Mouse (Mus musculus): ENCODE data around the gene Srcin1. TPM values are rescaled to one million over a fixed set of nuclear protein-coding genes. Genes with fewer than 3 reads are reported as not detected.

Srcin1 gene
- total RNA-seq (2021) = 100 to 1,000 TPM; 326 to 349 TPM

- no peak for DNase-seq (ENCODE audit: low spot score in 2 of 2)
- intact Hi-C loops (cut with DNase I) = no loop called here
These were observed at the start of gene Srcin1 for GRCm38 (mm10) chr11:97576136-97576906. Srcin1 (minus strand) TSS chr11:97576186.

DNA sequence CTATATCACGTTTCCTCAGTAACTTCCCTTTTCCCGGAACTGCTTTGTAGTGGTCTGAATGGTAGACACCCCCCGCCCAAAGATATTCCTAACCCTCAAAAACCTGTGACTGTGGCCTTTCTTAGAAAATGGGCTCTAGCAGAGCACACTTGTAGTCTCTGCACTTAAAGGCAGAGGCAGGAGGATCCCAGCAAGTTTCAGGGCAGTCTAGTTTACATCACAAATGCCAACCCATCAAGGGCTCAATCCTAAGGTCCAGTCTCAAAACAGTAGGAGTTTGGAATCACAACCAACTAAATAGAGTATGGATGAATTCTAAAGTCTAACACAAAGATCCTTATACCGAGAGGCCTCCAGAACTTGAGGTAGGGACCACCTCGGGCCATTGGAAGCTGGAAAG is 49.6 kb upstream of the Srcin1 start:
- intact Hi-C loops (cut with DNase I) = no loop called here

DNA sequence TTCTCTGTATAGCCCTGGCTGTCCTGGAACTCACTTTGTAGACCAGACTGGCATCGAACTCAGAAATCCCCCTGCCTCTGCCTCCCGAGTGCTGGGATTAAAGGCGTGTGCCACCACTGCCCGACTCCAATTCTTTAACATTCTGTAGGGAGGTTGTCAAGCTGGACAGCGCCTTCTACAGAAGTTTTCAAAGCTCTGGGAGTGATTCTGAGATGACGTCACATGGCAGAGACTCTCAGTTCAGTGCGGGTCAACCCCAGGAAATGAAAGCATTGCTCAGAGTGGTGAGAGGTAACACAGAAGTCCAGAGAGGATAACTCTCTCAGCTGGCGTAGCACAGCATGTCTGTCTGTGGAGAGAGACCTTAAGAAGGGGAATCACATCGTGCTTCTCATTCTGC is 47.2 kb upstream of the Srcin1 start:
- no peak for DNase-seq (ENCODE audit: low spot score in 2 of 2)
- intact Hi-C loops (cut with DNase I) = loop anchor here (2.0 kb wide), 1 partner anchor 134 kb away; no protein-coding TSS in a partner anchor

More for the DNA sequence above, 49.6 kb upstream of the Srcin1 start:
- no peak for DNase-seq (ENCODE audit: low spot score in 2 of 2)

DNA sequence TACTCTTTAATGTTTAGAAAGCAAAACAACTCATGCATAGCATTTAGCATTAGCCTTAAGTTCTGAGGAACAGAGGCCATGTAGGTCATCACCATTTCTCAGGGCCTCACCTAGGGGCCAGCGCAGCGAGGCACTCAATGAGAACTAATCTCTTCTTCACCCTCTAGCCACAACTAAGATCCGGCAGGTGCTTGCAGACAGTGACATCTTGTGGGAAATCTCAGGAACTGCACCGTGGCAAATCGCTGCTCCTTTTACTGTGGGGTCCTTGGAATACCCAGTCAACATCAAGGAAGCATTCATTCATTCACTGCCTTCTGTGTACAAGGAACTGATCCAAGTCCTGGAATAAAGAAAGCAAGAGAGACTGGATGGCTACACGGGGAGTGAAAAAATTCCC is 46.5 kb upstream of the Srcin1 start:
- DNase-seq (ENCODE audit: low spot score in 2 of 2) = peak; percentile 61 to 72
- intact Hi-C loops (cut with DNase I) = loop anchor here (1.0 to 2.0 kb wide), 2 partner anchors 91 to 134 kb away; no protein-coding TSS in a partner anchor

GRCm38 (mm10) chr11:97619391-97619795 is 43.4 kb upstream of the Srcin1 start:
- DNase-seq (ENCODE audit: low spot score in 2 of 2) = peak; percentile 62 to 66
- intact Hi-C loops (cut with DNase I) = loop anchor here (2.0 kb wide), 1 partner anchor 45 kb away; no protein-coding TSS in a partner anchor

DNA sequence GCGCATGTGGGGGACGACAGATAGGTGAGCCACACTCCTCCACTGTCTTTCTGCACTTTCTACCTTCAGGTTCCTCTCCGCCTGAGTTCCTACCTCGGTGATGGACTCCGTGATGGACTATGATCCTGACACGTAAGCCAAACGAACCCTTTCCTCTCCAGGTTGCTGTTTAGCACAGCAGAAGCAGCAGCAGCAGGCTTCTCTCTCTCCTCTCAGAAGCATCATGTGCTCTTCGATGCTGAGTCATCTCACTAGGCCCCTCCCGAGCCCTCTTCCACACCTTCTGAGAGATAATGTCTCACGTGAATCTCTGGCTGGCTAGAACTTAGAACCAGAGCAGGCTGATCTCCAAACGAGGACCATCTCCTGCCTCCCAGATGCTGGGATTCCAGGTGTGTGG is 42.4 kb upstream of the Srcin1 start:
- intact Hi-C loops (cut with DNase I) = loop anchor here (2.0 kb wide), 1 partner anchor 44 kb away; no protein-coding TSS in a partner anchor
- DNase-seq (ENCODE audit: low spot score in 2 of 2) = no peak

GRCm38 (mm10) chr11:97615276-97615675 is 39.3 kb upstream of the Srcin1 start:
- DNase-seq (ENCODE audit: low spot score in 2 of 2) = no peak
- intact Hi-C loops (cut with DNase I) = no loop called here

- peak; percentile 84 to 90 for DNase-seq (ENCODE audit: low spot score in 2 of 2)
- intact Hi-C loops (cut with DNase I) = loop anchor here (2.0 kb wide), 1 partner anchor 36 kb away; no protein-coding TSS in a partner anchor
These were observed 35.1 kb upstream of the Srcin1 start for GRCm38 (mm10) chr11:97611076-97611475.

DNA sequence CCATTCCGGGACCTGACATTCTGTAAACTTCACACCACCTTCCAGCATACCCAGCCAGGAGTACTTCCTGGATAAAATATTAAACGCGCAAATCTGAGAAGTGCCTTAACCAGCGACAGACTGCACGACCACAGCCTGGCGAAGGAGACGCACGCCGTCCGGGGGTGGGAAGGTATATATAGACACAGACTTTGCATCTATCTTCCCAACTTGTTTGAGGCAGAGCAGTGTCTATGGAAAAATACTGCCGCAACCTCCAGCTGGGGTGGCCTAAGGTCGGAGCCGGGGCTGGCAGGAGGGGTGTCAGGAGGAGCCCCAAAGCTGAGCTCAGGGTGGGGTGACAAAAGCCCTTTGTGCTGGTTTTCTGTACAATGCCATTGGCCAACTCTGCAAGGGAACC is 33.8 kb upstream of the Srcin1 start:
- intact Hi-C loops (cut with DNase I) = loop anchor here (2.0 kb wide), 1 partner anchor 35 kb away; no protein-coding TSS in a partner anchor
- DNase-seq (ENCODE audit: low spot score in 2 of 2) = peak; percentile 75 to 85

- intact Hi-C loops (cut with DNase I) = no loop called here
- no peak for DNase-seq (ENCODE audit: low spot score in 2 of 2)
These were observed 32.9 kb upstream of the Srcin1 start for GRCm38 (mm10) chr11:97608933-97609332.

- intact Hi-C loops (cut with DNase I) = no loop called here
- DNase-seq (ENCODE audit: low spot score in 2 of 2) = no peak
These were observed 31.2 kb upstream of the Srcin1 start for GRCm38 (mm10) chr11:97607056-97607725.

- DNase-seq (ENCODE audit: low spot score in 2 of 2) = no peak
- intact Hi-C loops (cut with DNase I) = no loop called here
These were observed 27.9 kb upstream of the Srcin1 start for GRCm38 (mm10) chr11:97603891-97604290.

DNA sequence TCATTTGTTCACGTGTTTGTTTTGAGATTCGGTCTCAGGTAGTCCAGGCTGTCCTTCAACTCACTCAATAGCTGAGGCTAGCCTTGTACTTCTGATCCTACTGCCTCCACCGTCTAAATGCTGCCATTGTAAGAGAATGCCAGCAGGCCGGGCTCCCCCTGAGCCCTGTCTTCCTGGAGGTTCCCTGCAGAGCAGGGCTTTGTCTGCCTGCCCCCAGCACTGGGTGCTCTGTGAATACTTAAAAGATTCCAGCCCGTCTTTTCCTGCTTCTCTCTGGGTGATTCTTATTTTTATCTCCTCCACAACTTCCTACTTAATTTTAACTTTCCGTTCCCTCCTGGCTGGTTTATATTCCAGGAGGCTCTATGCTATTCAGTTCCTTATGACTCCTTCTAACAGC is 26.2 kb upstream of the Srcin1 start:
- intact Hi-C loops (cut with DNase I) = no loop called here
- DNase-seq (ENCODE audit: low spot score in 2 of 2) = no peak

DNA sequence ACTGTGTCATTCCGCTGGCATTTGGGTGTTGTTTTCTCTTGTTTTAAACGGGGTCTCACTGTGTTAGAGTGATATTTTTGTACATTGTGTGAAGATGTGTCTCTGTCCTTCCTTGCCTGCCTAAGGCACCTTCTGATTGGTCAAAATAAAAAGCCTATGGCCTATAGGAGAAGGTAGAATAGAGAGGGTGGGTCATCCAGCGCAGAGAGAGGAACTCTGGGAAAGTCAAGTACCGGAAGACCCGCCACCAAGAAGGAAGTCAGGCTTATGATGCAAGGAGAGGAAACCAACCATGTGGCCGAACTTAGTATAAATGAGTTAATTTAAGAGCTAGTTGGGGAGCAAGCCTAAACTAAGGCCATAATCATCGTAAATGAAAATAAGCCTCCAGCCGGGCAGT is 23.1 kb upstream of the Srcin1 start:
- intact Hi-C loops (cut with DNase I) = no loop called here
- DNase-seq (ENCODE audit: low spot score in 2 of 2) = no peak

DNA sequence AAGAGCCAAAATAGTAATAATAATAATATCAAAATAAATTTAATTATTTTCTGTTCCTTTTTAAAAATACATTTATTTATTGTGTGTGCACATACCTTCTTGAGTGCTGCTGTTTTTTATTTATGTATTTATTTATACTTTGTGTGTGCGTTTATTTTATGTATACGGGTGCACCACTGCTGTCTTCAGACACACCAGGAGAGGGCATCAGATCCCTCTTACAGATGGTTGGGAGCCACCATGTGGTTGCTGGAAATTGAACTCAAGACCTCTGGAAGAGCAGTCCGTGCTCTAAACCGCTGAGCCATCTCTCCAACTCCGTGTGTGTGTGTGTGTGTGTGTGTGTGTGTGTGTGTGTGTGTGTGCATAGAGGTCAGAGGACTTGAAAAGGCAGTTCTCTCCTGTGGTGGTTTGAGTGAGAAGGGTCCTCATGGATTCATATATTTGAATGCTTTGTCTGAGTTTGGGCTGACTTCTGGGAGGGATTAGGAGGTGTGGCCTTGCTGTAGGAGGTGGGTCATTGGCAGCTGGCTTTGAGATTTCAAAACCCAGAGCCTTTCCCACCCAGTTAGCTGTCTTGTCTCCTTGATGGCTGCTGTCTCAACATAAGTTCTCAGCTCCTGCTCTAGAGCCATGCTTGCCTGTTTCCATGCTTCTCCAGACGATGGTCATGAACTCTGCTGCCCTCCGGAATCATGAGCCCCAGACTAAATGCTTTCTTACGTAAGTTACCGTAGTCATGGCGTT is 22.1 kb upstream of the Srcin1 start:
- no peak for DNase-seq (ENCODE audit: low spot score in 2 of 2)
- intact Hi-C loops (cut with DNase I) = no loop called here

DNA sequence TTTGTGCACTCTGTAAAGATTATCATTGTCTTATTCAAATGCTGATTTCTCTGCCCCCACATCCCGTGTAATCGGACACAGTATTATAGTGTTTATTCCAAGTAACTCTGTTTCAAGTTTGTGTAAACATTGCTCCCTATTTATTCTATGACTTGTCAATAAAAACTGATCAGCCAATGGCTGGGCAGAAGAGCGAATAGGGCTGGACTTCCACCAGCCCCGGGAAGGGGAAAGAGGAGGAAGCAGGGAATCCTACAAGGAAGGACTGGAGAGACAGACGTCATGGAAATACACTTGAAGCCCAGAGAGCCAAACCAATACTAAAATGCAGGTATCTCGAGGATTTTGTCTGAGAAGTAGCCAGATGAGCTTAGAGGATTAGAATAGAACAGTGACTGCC is 18.1 kb upstream of the Srcin1 start:
- intact Hi-C loops (cut with DNase I) = no loop called here
- no peak for DNase-seq (ENCODE audit: low spot score in 2 of 2)

- intact Hi-C loops (cut with DNase I) = loop anchor here (2.0 kb wide), 1 partner anchor 17 kb away; no protein-coding TSS in a partner anchor
- no peak for DNase-seq (ENCODE audit: low spot score in 2 of 2)
These were observed 15.9 kb upstream of the Srcin1 start for GRCm38 (mm10) chr11:97591910-97592309.

- peak; percentile 64 to 76 for DNase-seq (ENCODE audit: low spot score in 2 of 2)
- intact Hi-C loops (cut with DNase I) = loop anchor here (2.0 kb wide), 1 partner anchor 16 kb away; no protein-coding TSS in a partner anchor
These were observed 14.4 kb upstream of the Srcin1 start for GRCm38 (mm10) chr11:97590227-97590960.

GRCm38 (mm10) chr11:97589216-97589615 is 13.2 kb upstream of the Srcin1 start:
- DNase-seq (ENCODE audit: low spot score in 2 of 2) = peak; percentile 41 to 69
- intact Hi-C loops (cut with DNase I) = no loop called here
